Mouse (Mus musculus): ENCODE results near the gene Hoxb7.

Gene Hoxb7

GRCm38 (mm10) chr11:96334998-96335397, 48.6 kb downstream of the Hoxb7 start:
- ATAC-seq (ENCODE audit: low TSS enrichment): no peak

GRCm38 (mm10) chr11:96336597-96336996, 50.2 kb downstream of the Hoxb7 start:
- ATAC-seq (ENCODE audit: low TSS enrichment): no peak

DNA sequence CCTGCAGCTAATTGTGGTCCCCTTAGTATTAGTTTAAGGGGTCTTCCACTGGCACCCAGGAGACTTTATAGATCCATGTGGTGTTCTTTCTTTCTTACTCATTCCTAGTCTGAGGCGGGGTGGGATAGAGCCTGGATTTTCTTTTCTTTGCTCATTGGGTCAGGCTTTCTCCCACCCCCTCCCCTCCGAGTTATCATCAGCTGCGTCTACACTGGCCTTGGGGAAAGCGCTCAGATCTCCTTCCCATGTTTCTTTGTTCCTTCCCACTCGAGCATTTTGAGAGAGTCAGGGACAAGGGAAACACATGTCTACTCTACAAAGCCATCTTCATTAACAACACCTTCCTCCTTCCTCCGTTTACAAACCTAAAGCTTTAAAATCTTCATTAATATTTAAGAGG, 50.6 kb downstream of the Hoxb7 start:
- no peak for ATAC-seq (ENCODE audit: low TSS enrichment)

DNA sequence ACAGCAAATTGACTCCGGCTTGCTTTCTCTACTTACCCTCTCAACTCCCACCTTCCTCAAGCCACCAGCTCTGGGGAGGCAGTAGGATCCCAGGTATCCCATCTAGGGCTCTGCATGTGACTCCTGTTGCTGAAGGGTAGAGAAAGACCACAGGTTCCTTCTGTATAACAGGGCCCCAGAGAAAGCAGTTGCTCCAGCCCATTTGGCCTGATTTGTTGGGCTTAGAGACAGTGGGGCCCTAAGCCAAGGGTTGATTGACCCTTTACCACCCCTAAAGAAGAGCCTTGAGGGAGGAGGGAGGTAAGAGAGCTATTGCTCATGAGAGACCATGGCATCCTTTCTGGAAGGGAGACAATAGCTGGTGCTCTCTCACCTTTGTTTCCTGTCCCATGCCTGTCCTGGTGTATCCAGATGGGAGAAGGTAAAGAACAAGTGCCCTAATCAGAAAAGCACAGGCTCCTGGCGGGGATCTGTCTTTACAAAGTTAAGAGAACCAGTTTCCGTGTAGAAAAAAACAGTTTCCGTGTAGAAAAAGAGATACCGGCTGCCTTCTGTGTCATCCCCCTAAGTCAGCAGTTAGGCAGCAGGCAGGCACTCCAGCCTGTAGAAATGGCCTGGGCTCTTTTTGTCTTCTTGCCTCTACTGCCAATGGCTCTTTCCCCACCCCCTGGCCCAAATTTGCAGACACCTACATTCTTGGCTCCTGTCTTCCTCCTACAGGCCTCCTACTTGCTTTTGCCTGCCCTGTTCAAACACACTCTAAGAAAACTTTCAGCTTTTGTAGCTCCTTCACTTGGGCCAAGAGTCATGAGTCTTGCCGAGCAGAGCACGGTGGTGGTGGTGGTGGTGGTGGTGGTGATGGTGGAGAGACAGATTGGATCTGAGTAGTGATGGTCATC, 52.8 kb downstream of the Hoxb7 start:
- no peak for ATAC-seq (ENCODE audit: low TSS enrichment)
